Mouse (Mus musculus): ENCODE data around the gene Cdon.

- no peak for TF ChIP-seq CTCF (IDR thresholded peaks at IDR 0.05 in 2 of 3, conservative IDR thresholded peaks at IDR 0.05 in 1 of 3; ENCODE audit: control insufficient read depth in 1 of 3, insufficient read depth in 1 of 3, low read depth in 2 of 3, low read length in 3 of 3, poor library complexity in 1 of 3, severe bottlenecking in 1 of 3)
- TF ChIP-seq POLR2A (IDR thresholded peaks at IDR 0.05; ENCODE audit: control insufficient read depth in 1 of 2, insufficient read depth in 1 of 2, low read depth in 1 of 2, low read length in 2 of 2, poor library complexity in 1 of 2) = no peak
- TF ChIP-seq CHD2 (IDR thresholded peaks at IDR 0.05; ENCODE audit: low read length) = no peak
- TF ChIP-seq MEF2A (IDR thresholded peaks at IDR 0.05; ENCODE audit: extremely low read depth, insufficient replicate concordance, low read depth, low read length, poor library complexity, severe bottlenecking) = no peak
- no peak for TF ChIP-seq MAX (IDR thresholded peaks at IDR 0.05; ENCODE audit: low read length)
- no peak for TF ChIP-seq ZC3H11A (IDR thresholded peaks at IDR 0.05; ENCODE audit: low read depth, low read length)
- TF ChIP-seq CHD1 (IDR thresholded peaks at IDR 0.05; ENCODE audit: low read depth, low read length) = no peak
- no peak for TF ChIP-seq GATA1 (IDR thresholded peaks at IDR 0.05; ENCODE audit: low read depth, low read length)
- no peak for TF ChIP-seq HCFC1 (IDR thresholded peaks at IDR 0.05; ENCODE audit: low read depth, low read length)
- no peak for TF ChIP-seq NRF1 (IDR thresholded peaks at IDR 0.05; ENCODE audit: insufficient read depth, low read depth, low read length, poor library complexity, severe bottlenecking)
- no peak for TF ChIP-seq POLR2AphosphoS2 (IDR thresholded peaks at IDR 0.05; ENCODE audit: low read length)
These were observed 18.3 kb upstream of the Cdon start for GRCm38 (mm10) chr9:35402584-35402991.
